Mouse (Mus musculus): ENCODE data around the gene Ccl3. TPM values are rescaled to one million over a fixed set of nuclear protein-coding genes. Genes with fewer than 3 reads are reported as not detected.

The Ccl3 gene
- 0.59 and 0.80 TPM in 2 replicates for polyA plus RNA-seq (2015; fragmentation: Nextera tagmentation; extraction: Ambion mirVana)

DNA sequence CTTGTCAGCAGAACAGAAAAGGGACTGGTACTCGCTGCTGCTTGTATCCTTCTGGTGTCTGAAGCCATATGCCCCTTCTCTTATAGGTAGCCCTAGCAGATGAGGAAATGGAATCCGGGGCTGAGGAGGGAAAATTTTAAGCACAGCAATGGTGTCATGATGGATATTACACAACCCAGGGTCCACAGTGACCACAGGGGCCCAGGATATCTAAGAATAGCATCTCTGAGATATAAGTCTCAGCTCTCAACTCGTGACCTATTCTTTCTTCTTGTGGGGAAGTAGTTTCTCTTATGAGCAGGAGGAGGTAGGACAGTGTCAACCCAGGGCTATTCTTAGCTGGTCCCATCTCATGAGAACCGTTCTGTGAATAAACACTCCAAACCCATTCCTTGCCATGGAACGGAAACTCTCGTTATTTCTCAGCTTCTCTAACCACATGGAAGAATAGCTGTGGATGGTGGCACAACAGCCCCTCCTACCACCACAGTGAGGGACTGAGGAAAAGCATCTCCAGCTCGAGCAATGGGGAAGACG lies at the start of gene Ccl3:
Gene Ccl3, minus strand, starts transcription at position 51 of the 537 bp plus-strand sequence.
- Histone ChIP-seq H3K4me1 (peaks cover 7% of the 10 kb centered on the region), H3K9ac (no peak within 1 kb of the TSS), H3K4me3 (no peak within 1 kb of the TSS), H3K27ac (replicated peaks) (no peak within 1 kb of the TSS), H3K27me3 (replicated peaks) (no peaks in the 10 kb centered on the region), H3K4me2 (no peak within 1 kb of the TSS), H3K9me3 (0 out of 2 replicates have a peak, but pooled peaks cover 4% of the 10 kb centered on the region), H3K36me3 (no peaks in the 10 kb centered on the region)
- WGBS, result 70% methylated on average over 8 of the region's 8 CpGs
- no peak for ATAC-seq (ENCODE audit: extremely low read depth, insufficient number of reproducible peaks, low FRiP score, low TSS enrichment)

DNA sequence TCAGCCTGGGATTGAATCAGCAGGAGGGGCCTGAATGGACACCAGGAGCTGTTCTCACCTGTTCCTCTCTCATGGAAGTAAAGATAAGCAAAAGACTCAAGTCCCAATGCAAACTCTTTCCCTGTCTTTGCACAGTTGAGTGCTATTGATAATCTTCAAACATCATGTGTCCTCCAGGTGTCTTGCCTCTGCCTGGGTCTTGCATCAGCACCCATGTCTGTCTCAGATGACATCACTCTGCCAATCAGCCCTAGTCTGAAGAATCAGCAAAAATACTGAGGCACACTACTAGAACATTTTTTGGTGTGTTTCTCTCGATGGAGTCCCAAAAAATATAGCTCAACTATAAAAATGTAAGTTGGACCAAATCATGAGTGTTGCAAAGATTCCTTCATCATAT lies 42.9 kb upstream of the Ccl3 start:
- Histone ChIP-seq H3K4me3 (no peak overlapping the region), H3K9me3 (no peaks in the 10 kb centered on the region), H3K36me3 (no peaks in the 10 kb centered on the region), H3K4me1 (no peaks in the 10 kb centered on the region), H3K27ac (replicated peaks) (no peak overlapping the region), H3K27me3 (replicated peaks) (peaks cover 6% of the 10 kb centered on the region; the same call in 1 of the 2 replicates), H3K9ac (no peak overlapping the region), H3K4me2 (no peak overlapping the region)
- 27% methylated on average over 1 of the region's 1 CpGs for WGBS
- ATAC-seq (ENCODE audit: extremely low read depth, insufficient number of reproducible peaks, low FRiP score, low TSS enrichment), result no peak

DNA sequence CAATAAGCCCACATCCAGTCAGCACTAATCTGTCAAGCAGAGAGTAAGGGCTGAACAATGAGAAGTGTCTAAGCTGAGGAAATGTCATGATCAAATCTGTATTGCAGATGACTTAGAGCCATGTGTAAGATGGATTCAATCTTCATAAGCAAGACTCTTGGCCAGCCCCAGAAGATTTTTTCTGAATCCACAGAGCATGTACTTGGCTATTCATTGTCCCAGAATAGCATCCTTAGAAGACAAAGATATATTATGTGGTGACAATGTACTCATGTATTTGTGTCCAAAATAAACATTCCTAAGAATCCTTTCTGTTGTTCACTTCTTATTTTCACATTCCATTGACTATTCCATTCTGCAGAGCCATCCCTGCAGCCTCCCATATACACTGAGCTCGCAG lies 40.8 kb upstream of the Ccl3 start:
- Histone ChIP-seq H3K36me3 (no peaks in the 10 kb centered on the region), H3K27ac (replicated peaks) (no peak overlapping the region), H3K4me1 (no peaks in the 10 kb centered on the region), H3K9me3 (no peaks in the 10 kb centered on the region), H3K9ac (no peak overlapping the region), H3K4me2 (no peak overlapping the region), H3K27me3 (replicated peaks) (0 out of 2 replicates have a peak, but pooled peaks cover 6% of the 10 kb centered on the region), H3K4me3 (no peak overlapping the region)
- ATAC-seq (ENCODE audit: extremely low read depth, insufficient number of reproducible peaks, low FRiP score, low TSS enrichment), result no peak
- WGBS, result 70% methylated on average over 1 of the region's 1 CpGs

DNA sequence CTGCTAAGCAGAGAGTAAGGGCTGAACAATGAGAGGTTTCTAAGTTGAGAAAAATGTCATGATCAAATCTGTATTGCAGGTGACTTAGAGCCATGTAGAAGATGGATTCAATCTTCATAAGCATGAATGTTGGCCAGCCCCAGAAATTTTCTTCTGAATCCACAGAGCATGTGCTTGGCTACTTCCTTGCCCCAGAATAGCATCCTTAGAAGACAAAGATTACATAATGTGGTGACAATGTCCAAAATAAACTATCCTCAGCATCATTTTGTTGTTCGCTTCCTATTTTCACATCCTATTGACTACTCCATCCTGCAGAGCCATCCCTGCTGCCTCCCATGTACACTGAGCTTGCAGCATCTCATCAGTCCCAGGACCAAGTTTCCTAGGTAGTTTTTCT lies 26.5 kb upstream of the Ccl3 start:
- H3K4me3 ChIP-seq, result no peak overlapping the region
- H3K27me3 ChIP-seq (replicated peaks), result peaks cover 3% of the 10 kb centered on the region
- H3K36me3 ChIP-seq, result no peaks in the 10 kb centered on the region
- H3K9me3 ChIP-seq, result no peaks in the 10 kb centered on the region
- 0 out of 2 replicates have a peak, but pooled peaks cover 3% of the 10 kb centered on the region for H3K4me1 ChIP-seq
- no peak overlapping the region for H3K27ac ChIP-seq (replicated peaks)
- H3K9ac ChIP-seq, result no peak overlapping the region
- H3K4me2 ChIP-seq, result no peak overlapping the region
- WGBS, result 86% methylated on average over 1 of the region's 1 CpGs
- ATAC-seq (ENCODE audit: extremely low read depth, insufficient number of reproducible peaks, low FRiP score, low TSS enrichment), result no peak

DNA sequence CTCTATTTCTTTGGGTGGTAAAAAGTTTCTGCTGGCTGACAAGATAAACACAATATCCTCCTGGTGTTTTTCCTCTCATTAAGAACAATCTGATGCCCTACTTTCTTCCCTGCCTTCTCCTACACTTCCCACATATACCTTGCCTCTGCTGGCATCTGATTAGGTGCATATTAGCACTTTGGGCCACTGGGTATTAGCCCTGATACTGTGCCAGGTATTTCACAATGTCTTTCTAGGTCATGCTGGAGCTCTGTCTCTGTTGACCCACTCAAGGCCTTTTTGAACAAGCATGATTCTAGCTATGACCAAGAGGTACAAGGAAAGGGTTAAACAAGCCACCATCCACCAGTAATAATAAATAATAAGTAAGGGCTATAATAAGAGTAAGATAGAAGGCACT lies 22.6 kb upstream of the Ccl3 start:
- H3K4me3 ChIP-seq, result no peak overlapping the region
- no peaks in the 10 kb centered on the region for H3K36me3 ChIP-seq
- no peaks in the 10 kb centered on the region for H3K4me1 ChIP-seq
- peaks cover 3% of the 10 kb centered on the region for H3K27me3 ChIP-seq (replicated peaks)
- no peak overlapping the region for H3K4me2 ChIP-seq
- H3K9me3 ChIP-seq, result no peaks in the 10 kb centered on the region
- no peak overlapping the region for H3K27ac ChIP-seq (replicated peaks)
- no peak for ATAC-seq (ENCODE audit: extremely low read depth, insufficient number of reproducible peaks, low FRiP score, low TSS enrichment)
- no peak overlapping the region for H3K9ac ChIP-seq

DNA sequence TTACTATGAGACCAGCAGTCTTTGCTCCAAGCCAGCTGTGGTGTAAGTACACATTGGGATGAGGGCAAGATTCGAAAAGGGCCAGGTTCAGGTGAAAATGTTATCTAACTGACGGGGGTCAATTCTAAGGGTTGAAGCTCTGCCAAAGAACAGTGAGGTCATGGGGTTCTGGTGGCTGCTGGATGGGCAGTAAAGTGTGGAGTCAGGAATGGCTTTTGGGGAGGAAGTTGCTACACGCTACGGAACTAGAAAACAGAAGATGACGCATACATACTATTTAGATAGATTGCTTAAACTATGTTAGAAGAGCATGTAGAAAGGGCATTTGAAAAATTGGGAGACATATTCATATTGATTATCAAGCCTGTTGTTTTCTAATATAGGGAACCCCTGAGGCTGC lies 14.4 kb upstream of the Ccl3 start:
- WGBS, result 63% methylated on average over 5 of the region's 5 CpGs
- no peak overlapping the region for H3K27ac ChIP-seq (replicated peaks)
- H3K9me3 ChIP-seq, result no peaks in the 10 kb centered on the region
- H3K36me3 ChIP-seq, result no peaks in the 10 kb centered on the region
- no peak for ATAC-seq (ENCODE audit: extremely low read depth, insufficient number of reproducible peaks, low FRiP score, low TSS enrichment)
- 0 out of 2 replicates have a peak, but pooled peaks cover 6% of the 10 kb centered on the region for H3K27me3 ChIP-seq (replicated peaks)
- no peak overlapping the region for H3K4me3 ChIP-seq
- H3K4me2 ChIP-seq, result no peak overlapping the region
- H3K4me1 ChIP-seq, result no peaks in the 10 kb centered on the region
- no peak overlapping the region for H3K9ac ChIP-seq

DNA sequence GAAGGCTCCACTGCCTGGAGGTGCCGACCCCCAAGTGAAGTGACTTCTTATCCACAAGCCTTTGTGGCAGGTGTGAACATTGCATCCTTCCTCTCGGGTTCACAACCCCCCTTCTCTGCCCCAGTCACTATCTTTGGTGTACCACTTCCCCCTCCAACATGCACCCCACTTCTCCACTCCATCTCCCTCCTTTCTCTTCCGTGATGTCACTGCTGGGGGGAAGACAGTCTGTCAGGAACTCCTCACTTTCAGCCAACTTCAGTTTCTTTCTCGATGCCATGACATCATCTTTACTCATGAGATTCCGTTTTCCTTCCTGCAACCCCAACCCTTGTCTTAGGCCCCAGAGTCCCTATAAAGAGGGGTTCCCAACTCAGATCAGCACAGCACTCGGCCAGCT lies 13.0 kb upstream of the Ccl3 start, which contains the start of gene Ccl4:
Gene Ccl4, plus strand, starts transcription at position 381 of the 400 bp plus-strand sequence.
- H3K27me3 ChIP-seq (replicated peaks), result 0 out of 2 replicates have a peak, but pooled peaks cover 6% of the 10 kb centered on the region
- no peaks in the 10 kb centered on the region for H3K9me3 ChIP-seq
- H3K9ac ChIP-seq, result no peak within 1 kb of the TSS
- no peaks in the 10 kb centered on the region for H3K36me3 ChIP-seq
- WGBS, result 63% methylated on average over 6 of the region's 6 CpGs
- no peaks in the 10 kb centered on the region for H3K4me1 ChIP-seq
- H3K4me3 ChIP-seq, result no peak within 1 kb of the TSS
- no peak within 1 kb of the TSS for H3K27ac ChIP-seq (replicated peaks)
- ATAC-seq (ENCODE audit: extremely low read depth, insufficient number of reproducible peaks, low FRiP score, low TSS enrichment), result no peak
- H3K4me2 ChIP-seq, result no peak within 1 kb of the TSS

DNA sequence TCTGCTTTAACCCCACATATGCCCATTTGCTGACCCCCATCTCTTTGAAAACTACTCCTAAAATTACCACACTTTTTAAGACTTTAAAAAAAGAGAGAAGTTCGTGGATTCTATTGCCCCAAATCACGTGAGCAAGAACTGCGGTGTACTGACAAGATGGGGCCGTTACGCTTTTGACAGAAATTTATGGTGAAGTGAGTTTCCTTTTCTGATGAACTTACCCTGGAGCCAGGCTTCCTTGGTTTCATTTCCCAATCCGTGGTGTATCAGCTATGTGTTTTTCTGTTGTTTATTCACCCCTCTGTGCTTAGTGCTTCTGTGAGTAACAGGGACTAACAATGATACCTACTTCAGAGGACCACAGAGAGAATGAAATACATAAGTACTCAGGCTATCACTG lies 9.6 kb upstream of the Ccl3 start:
- 68% methylated on average over 6 of the region's 6 CpGs for WGBS
- H3K4me1 ChIP-seq, result peaks cover 1% of the 10 kb centered on the region; the same call in 1 of the 2 replicates
- H3K9ac ChIP-seq, result no peak overlapping the region
- no peaks in the 10 kb centered on the region for H3K9me3 ChIP-seq
- no peaks in the 10 kb centered on the region for H3K36me3 ChIP-seq
- no peak for ATAC-seq (ENCODE audit: extremely low read depth, insufficient number of reproducible peaks, low FRiP score, low TSS enrichment)
- H3K27me3 ChIP-seq (replicated peaks), result 0 out of 2 replicates have a peak, but pooled peaks cover 6% of the 10 kb centered on the region
- H3K4me3 ChIP-seq, result no peak overlapping the region
- H3K27ac ChIP-seq (replicated peaks), result no peak overlapping the region
- no peak overlapping the region for H3K4me2 ChIP-seq

DNA sequence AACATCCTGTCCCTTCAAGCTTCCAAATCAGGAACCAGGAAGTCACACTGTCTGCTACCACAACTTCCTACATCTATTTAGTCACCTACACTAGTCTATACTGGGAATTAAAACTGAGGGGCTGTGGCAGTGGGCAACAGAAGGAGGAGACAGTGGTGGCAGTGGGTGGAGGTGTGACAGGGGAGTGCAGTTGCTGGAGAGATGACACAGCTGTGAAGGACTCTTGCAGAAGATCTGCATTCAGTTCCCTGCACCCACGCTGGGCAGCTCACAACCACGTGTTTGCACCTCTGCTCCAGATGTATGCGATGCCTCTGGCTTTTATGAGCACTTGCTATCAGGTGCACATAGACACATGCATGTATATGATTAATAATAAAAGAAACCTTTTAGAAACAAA lies 8.4 kb upstream of the Ccl3 start:
- Histone ChIP-seq H3K27me3 (replicated peaks) (0 out of 2 replicates have a peak, but pooled peaks cover 6% of the 10 kb centered on the region), H3K4me3 (no peak overlapping the region), H3K36me3 (no peaks in the 10 kb centered on the region), H3K9me3 (no peaks in the 10 kb centered on the region), H3K4me2 (no peak overlapping the region), H3K27ac (replicated peaks) (no peak overlapping the region), H3K9ac (no peak overlapping the region), H3K4me1 (peaks cover 7% of the 10 kb centered on the region)
- 75% methylated on average over 3 of the region's 3 CpGs for WGBS
- ATAC-seq (ENCODE audit: extremely low read depth, insufficient number of reproducible peaks, low FRiP score, low TSS enrichment), result no peak

DNA sequence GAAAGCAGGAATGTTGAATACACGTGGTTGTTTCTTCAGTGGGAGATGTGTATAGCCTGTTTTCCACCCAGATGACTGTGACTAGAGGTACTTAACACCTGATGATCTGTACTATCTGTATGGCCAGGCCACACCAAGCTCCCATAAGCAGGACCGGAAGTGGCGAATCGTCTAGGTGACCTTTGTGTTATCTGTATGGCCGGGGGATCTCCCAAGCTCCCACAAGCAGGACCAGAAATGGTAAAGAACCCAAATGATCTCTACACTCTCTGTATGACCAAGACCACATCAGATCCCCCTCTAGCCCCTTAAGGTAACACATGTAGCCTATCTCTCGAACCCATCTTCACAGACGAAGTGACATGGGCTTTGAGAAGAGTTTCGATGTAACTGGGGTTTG lies 5.5 kb upstream of the Ccl3 start:
- Histone ChIP-seq H3K9me3 (no peaks in the 10 kb centered on the region), H3K4me2 (no peak overlapping the region), H3K27ac (replicated peaks) (no peak overlapping the region), H3K9ac (no peak overlapping the region), H3K4me3 (no peak overlapping the region), H3K4me1 (peaks cover 7% of the 10 kb centered on the region), H3K36me3 (no peaks in the 10 kb centered on the region), H3K27me3 (replicated peaks) (no peaks in the 10 kb centered on the region)
- WGBS, result 66% methylated on average over 8 of the region's 8 CpGs
- ATAC-seq (ENCODE audit: extremely low read depth, insufficient number of reproducible peaks, low FRiP score, low TSS enrichment), result no peak

DNA sequence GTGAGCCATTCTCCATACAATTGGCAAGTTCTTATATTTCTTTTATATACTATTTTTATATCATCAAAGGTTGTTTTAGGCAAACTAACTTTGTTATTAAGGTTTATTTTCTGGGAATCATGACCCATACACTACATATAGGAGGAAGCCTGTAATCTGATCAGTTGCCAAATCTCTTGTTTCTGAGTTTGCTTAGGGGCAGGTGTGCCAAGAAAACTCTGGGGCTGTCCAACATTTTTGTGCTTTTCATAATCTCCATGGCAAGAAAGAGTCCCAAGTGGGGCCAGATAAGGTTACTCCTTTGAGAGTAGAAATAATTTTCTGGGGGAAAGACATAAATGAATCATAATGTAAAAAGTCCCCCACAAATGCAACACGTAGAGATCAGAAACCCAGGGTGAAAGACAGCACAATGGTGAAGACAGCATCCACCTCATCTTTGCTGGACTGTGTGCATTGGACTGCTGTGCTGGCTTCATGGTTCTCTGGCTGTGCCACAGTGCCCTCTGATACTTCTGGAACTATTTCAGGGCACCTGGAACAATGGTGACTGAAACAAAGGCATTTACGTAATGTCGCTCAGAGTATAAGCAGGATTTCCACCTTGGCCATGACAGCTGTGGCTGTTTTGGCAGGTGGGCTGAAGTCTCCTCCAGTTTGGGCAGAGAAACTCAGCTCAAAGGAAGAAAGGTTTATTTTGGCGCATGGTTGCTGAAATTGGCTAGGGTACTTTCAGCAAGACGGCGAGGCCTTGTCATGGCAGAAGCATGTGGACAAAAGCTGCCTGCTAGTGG lies 2.6 kb downstream of the Ccl3 start:
- 87% methylated on average over 6 of the region's 6 CpGs for WGBS
- Histone ChIP-seq H3K9ac (no peak overlapping the region), H3K36me3 (no peaks in the 10 kb centered on the region), H3K4me3 (no peak overlapping the region), H3K9me3 (0 out of 2 replicates have a peak, but pooled peaks cover 4% of the 10 kb centered on the region), H3K4me2 (no peak overlapping the region), H3K27me3 (replicated peaks) (no peaks in the 10 kb centered on the region), H3K4me1 (no peaks in the 10 kb centered on the region), H3K27ac (replicated peaks) (no peak overlapping the region)
- no peak for ATAC-seq (ENCODE audit: extremely low read depth, insufficient number of reproducible peaks, low FRiP score, low TSS enrichment)

DNA sequence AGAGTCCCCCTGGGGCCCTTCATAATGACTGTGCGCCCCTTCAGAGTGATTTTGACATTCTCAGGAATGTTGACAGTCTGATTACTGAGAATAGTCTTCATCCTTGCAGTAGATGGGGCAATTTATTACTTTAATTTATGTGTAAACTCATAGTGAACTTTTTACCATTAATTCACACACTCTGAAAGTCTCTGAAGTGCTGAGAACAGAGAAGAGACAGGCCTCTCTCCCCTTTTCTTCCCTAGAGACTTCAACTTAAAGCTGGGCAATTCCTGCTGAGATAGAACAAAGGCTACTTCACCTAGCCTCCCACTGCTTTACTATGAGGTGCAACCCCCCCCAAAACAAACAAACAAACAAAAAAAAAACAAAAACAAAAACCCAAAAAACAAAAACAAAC lies 3.6 kb downstream of the Ccl3 start, which contains the start of gene Rpl9-ps1:
Gene Rpl9-ps1, minus strand, starts transcription at position 101 of the 400 bp plus-strand sequence.
- no peak within 1 kb of the TSS for H3K27ac ChIP-seq (replicated peaks)
- 0 out of 2 replicates have a peak, but pooled peaks cover 4% of the 10 kb centered on the region for H3K9me3 ChIP-seq
- no peak within 1 kb of the TSS for H3K9ac ChIP-seq
- H3K4me3 ChIP-seq, result no peak within 1 kb of the TSS
- no peaks in the 10 kb centered on the region for H3K4me1 ChIP-seq
- no peaks in the 10 kb centered on the region for H3K36me3 ChIP-seq
- no peak for ATAC-seq (ENCODE audit: extremely low read depth, insufficient number of reproducible peaks, low FRiP score, low TSS enrichment)
- H3K4me2 ChIP-seq, result no peak within 1 kb of the TSS
- H3K27me3 ChIP-seq (replicated peaks), result no peaks in the 10 kb centered on the region
- WGBS, result 70% methylated on average over 1 of the region's 1 CpGs
